Mouse (Mus musculus) MEL (cell line): Measurements from ENCODE around the gene Pip5kl1. TPM values are rescaled to one million over a fixed set of nuclear protein-coding genes. Genes with fewer than 3 reads are reported as not detected.

ENCODE experiments used
- DNase-seq: peaks from one replicate; pipeline ENCODE4 v3.0.0; 2011; ENCODE audit warnings: low read depth, low spot score
- H3K27ac ChIP-seq: 2 replicates; pipeline ENCODE4 v1.5.1; 2012; ENCODE audit warnings: low read depth, mild to moderate bottlenecking, control low read depth, low read length, moderate library complexity; ENCODE audit not compliant: control insufficient read depth
- H3K27me3 ChIP-seq, 2 experiments: fragments of 150-350 bp in 1 of 2; sonication (generic) in 1 of 2; 2 replicates each; pipeline ENCODE4 v1.6.1; 2012; ENCODE audit warnings: low read length in 2 of 2, mild to moderate bottlenecking in 2 of 2, improper control_type of control experiment in 1 of 2, moderate library complexity in 1 of 2; ENCODE audit not compliant: insufficient read depth in 2 of 2, control insufficient read depth in 1 of 2
- H3K36me3 ChIP-seq, 2 experiments: 2 replicates each; pipeline ENCODE4 v1.6.1; 2012 to 2014; ENCODE audit warnings: low read length in 2 of 2, improper control_type of control experiment in 1 of 2, inconsistent platforms in 1 of 2, mild to moderate bottlenecking in 1 of 2; ENCODE audit not compliant: insufficient read depth in 2 of 2, control insufficient read depth in 1 of 2
- H3K4me1 ChIP-seq, 2 experiments: fragments of 150-350 bp in 1 of 2; sonication (generic) in 1 of 2; 2 replicates each; pipeline ENCODE4 v1.6.1; 2012; ENCODE audit warnings: low read length in 2 of 2, improper control_type of control experiment in 1 of 2, mild to moderate bottlenecking in 1 of 2; ENCODE audit not compliant: insufficient read depth in 2 of 2, control insufficient read depth in 1 of 2
- H3K4me3 ChIP-seq, 2 experiments: fragments of 150-350 bp in 1 of 2; sonication (generic) in 1 of 2; 2 replicates each; pipeline ENCODE4 v1.5.1; 2012; ENCODE audit warnings: low read depth in 2 of 2, low read length in 2 of 2, mild to moderate bottlenecking in 2 of 2, moderate library complexity in 2 of 2, control low read depth in 1 of 2, improper control_type of control experiment in 1 of 2; ENCODE audit not compliant: control insufficient read depth in 1 of 2, insufficient read depth in 1 of 2
- H3K79me2 ChIP-seq: 2 replicates; pipeline ENCODE4 v1.6.1; 2012; ENCODE audit warnings: mild to moderate bottlenecking, low read length, moderate library complexity; ENCODE audit not compliant: control insufficient read depth, poor library complexity, insufficient read depth
- H3K9ac ChIP-seq: 2 replicates; pipeline ENCODE4 v1.6.1; 2012; ENCODE audit warnings: low read depth, mild to moderate bottlenecking, control low read depth, low read length, moderate library complexity; ENCODE audit not compliant: control insufficient read depth, poor library complexity, severe bottlenecking
- H3K9me3 ChIP-seq: fragments of 150-350 bp; sonication (generic); replicated peaks from 2 replicates; pipeline ENCODE4 v1.6.1; 2012; ENCODE audit warnings: mild to moderate bottlenecking, low read length, improper control_type of control experiment, moderate library complexity; ENCODE audit not compliant: insufficient read depth
- BHLHE40 ChIP-seq: IDR thresholded peaks from 2 replicates; pipeline ENCODE4 v1.6.1; 2012; ENCODE audit warnings: low read depth, mild to moderate bottlenecking, inconsistent platforms, low read length, improper control_type of control experiment, borderline replicate concordance
- CHD1 ChIP-seq: IDR thresholded peaks from 2 replicates; pipeline ENCODE4 v1.6.1; 2012; ENCODE audit warnings: low read depth, mild to moderate bottlenecking, inconsistent platforms, low read length, improper control_type of control experiment
- CTCF ChIP-seq, 3 experiments: IDR thresholded peaks in 2 of 3; conservative IDR thresholded peaks in 1 of 3; 2 replicates each; pipeline ENCODE4 v1.5.1; 2011 to 2012; ENCODE audit warnings: low read length in 3 of 3, low read depth in 2 of 3, mild to moderate bottlenecking in 2 of 3, improper control_type of control experiment in 1 of 3, inconsistent platforms in 1 of 3, mixed read lengths in 1 of 3, moderate library complexity in 1 of 3; ENCODE audit not compliant: control insufficient read depth in 1 of 3, insufficient read depth in 1 of 3, poor library complexity in 1 of 3, severe bottlenecking in 1 of 3
- E2F4 ChIP-seq: IDR thresholded peaks from 2 replicates; pipeline ENCODE4 v1.6.1; 2011; ENCODE audit warnings: low read depth, low read length, improper control_type of control experiment, borderline replicate concordance
- ETS1 ChIP-seq: IDR thresholded peaks from 2 replicates; pipeline ENCODE4 v1.6.1; 2012; ENCODE audit warnings: low read depth, mild to moderate bottlenecking, inconsistent platforms, low read length, improper control_type of control experiment, moderate library complexity
- JUND ChIP-seq: IDR thresholded peaks from 2 replicates; pipeline ENCODE4 v1.6.1; 2011; ENCODE audit warnings: low read depth, mild to moderate bottlenecking, improper control_type of control experiment, low read length
- MAX ChIP-seq: IDR thresholded peaks from 2 replicates; pipeline ENCODE4 v1.6.1; 2011; ENCODE audit warnings: low read length, improper control_type of control experiment
- MEF2A ChIP-seq: IDR thresholded peaks from 2 replicates; pipeline ENCODE4 v1.6.1; 2014; ENCODE audit warnings: low read depth, mild to moderate bottlenecking, inconsistent platforms, low read length, improper control_type of control experiment; ENCODE audit not compliant: poor library complexity, insufficient replicate concordance, severe bottlenecking; ENCODE audit errors: extremely low read depth
- MYB ChIP-seq: IDR thresholded peaks from 2 replicates; pipeline ENCODE4 v1.6.1; 2011; ENCODE audit warnings: mild to moderate bottlenecking, low read depth, low read length, improper control_type of control experiment
- MYC ChIP-seq: IDR thresholded peaks from 2 replicates; pipeline ENCODE4 v1.6.1; 2011; ENCODE audit warnings: low read depth, mild to moderate bottlenecking, low read length, improper control_type of control experiment, moderate library complexity
- NELFE ChIP-seq: IDR thresholded peaks from 2 replicates; pipeline ENCODE4 v1.6.1; 2011; ENCODE audit warnings: low read depth, low read length, improper control_type of control experiment
- NRF1 ChIP-seq: IDR thresholded peaks from 2 replicates; pipeline ENCODE4 v1.6.1; 2014; ENCODE audit warnings: low read depth, mild to moderate bottlenecking, inconsistent platforms, low read length, improper control_type of control experiment, moderate library complexity; ENCODE audit not compliant: poor library complexity, insufficient read depth, severe bottlenecking
- POLR2AphosphoS2 ChIP-seq: IDR thresholded peaks from 2 replicates; pipeline ENCODE4 v1.6.1; 2011; ENCODE audit warnings: low read length, improper control_type of control experiment
- RAD21 ChIP-seq: IDR thresholded peaks from 2 replicates; pipeline ENCODE4 v1.6.1; 2011; ENCODE audit warnings: mild to moderate bottlenecking, low read depth, low read length, improper control_type of control experiment
- SIN3A ChIP-seq: IDR thresholded peaks from 2 replicates; pipeline ENCODE4 v1.6.1; 2012; ENCODE audit warnings: low read length, improper control_type of control experiment, inconsistent platforms
- SMC3 ChIP-seq: IDR thresholded peaks from 2 replicates; pipeline ENCODE4 v1.6.1; 2011; ENCODE audit warnings: low read depth, low read length, improper control_type of control experiment
- TCF12 ChIP-seq: IDR thresholded peaks from 2 replicates; pipeline ENCODE4 v1.6.1; 2014; ENCODE audit warnings: low read depth, mild to moderate bottlenecking, inconsistent platforms, low read length, improper control_type of control experiment, moderate library complexity
- USF1 ChIP-seq: IDR thresholded peaks from 2 replicates; pipeline ENCODE4 v1.6.1; 2014; ENCODE audit warnings: low read depth, mild to moderate bottlenecking, inconsistent platforms, low read length, improper control_type of control experiment, moderate library complexity
- ZC3H11A ChIP-seq: IDR thresholded peaks from 2 replicates; pipeline ENCODE4 v1.6.1; 2012; ENCODE audit warnings: low read depth, mild to moderate bottlenecking, inconsistent platforms, low read length, improper control_type of control experiment
- ZKSCAN1 ChIP-seq: IDR thresholded peaks from 2 replicates; pipeline ENCODE4 v1.6.1; 2012; ENCODE audit warnings: low read depth, mild to moderate bottlenecking, inconsistent platforms, low read length, improper control_type of control experiment, moderate library complexity
- ZNF384 ChIP-seq: IDR thresholded peaks from 2 replicates; pipeline ENCODE4 v1.6.1; 2012; ENCODE audit warnings: low read depth, mild to moderate bottlenecking, inconsistent platforms, low read length, improper control_type of control experiment
- polyA plus RNA-seq, 2 experiments: library from polyadenylated mRNA; stranded (reverse) in 1 of 2; unstranded in 1 of 2; fragments of >175 nt in 1 of 2; fragments of >200 nt in 1 of 2; gene quantifications; 2 replicates each; pipeline versions ENCODE4 v1.2.1 to v1.2.4; 2012; ENCODE audit warnings: low replicate concordance in 2 of 2, low read depth in 1 of 2; ENCODE audit not compliant: insufficient read length in 2 of 2, insufficient read depth in 1 of 2, missing spikeins in 1 of 2
- total RNA-seq: library from RNA; depleted of rRNA; stranded (reverse); fragments of 300-350 nt; gene quantifications from 2 replicates; pipeline ENCODE4 v1.2.3, GENCODE M21; 2012

The Pip5kl1 gene
- total and polyA plus RNA-seq, 3 experiments = 0.22 to 0.58 TPM; not detected in 1

- H3K9me3 ChIP-seq = no peaks in the 10 kb centered on the region
- peaks cover 2 to 10% of the 10 kb centered on the region in 2 experiments; a peak in 3 of 4 replicates for H3K4me1 ChIP-seq
Measured at GRCm38 (mm10) chr2:32559570-32559969, 15.0 kb upstream of the Pip5kl1 start.

DNA sequence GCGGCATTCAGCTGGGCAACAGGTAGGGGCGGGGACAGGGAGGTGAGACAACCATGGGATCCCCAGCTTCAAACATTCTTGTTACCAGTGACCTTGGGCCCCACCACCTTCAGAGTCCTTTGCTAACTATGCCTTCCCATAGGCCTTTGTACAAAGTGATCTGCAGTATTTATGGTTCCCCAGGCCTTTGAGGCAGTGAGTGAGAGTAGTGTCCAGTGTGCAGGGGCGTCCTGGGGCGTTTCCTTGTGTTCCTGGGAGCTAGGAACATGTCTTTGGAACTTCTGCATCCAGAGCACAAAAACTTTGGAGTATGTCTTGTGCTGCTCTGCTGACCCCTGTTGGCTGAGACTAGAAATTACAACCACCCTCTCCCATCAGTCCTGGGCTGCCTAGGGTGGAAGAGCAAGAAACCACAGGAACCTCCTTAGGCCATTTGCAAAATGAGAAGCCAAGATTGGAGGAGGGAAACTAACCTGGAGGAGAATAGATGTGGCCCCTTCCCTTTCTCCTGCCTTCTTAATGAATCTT is 8.0 kb upstream of the Pip5kl1 start:
- Histone ChIP-seq H3K27ac (no peak overlapping the region), H3K36me3 (peaks cover 0 to 2% of the 10 kb centered on the region in 2 experiments; a peak in 1 of 4 replicates), H3K9me3 (no peaks in the 10 kb centered on the region), H3K79me2 (peaks cover 9% of the 10 kb centered on the region), H3K4me3 (no peak overlapping the region), H3K9ac (no peak overlapping the region), H3K4me1 (peaks cover under 1 to 3% of the 10 kb centered on the region in 2 experiments; a peak in 2 of 4 replicates), H3K27me3 (no peaks in the 10 kb centered on the region)
- TF ChIP-seq ZC3H11A (peak; percentile 94), SMC3 (peak; percentile 89), E2F4 (no peak), CTCF (IDR thresholded peaks at IDR 0.05 in 2 of 3, conservative IDR thresholded peaks at IDR 0.05 in 1 of 3; ENCODE audit: control insufficient read depth in 1 of 3, insufficient read depth in 1 of 3, low read depth in 2 of 3, low read length in 3 of 3, poor library complexity in 1 of 3, severe bottlenecking in 1 of 3) (peak; percentile 77 to 98 (median 94)), RAD21 (peak; percentile 98), POLR2AphosphoS2 (no peak), CHD1 (no peak), NELFE (no peak), USF1 (no peak), TCF12 (no peak), ZKSCAN1 (no peak)
- DNase-seq = peak; percentile 84

More at GRCm38 (mm10) chr2:32559570-32559969, 15.0 kb upstream of the Pip5kl1 start:
- peaks cover 0 to 2% of the 10 kb centered on the region in 2 experiments; a peak in 1 of 4 replicates for H3K36me3 ChIP-seq
- no peak overlapping the region for H3K9ac ChIP-seq
- no peak overlapping the region for H3K27ac ChIP-seq
- H3K79me2 ChIP-seq = no peaks in the 10 kb centered on the region
- DNase-seq = no peak
- no peaks in the 10 kb centered on the region for H3K27me3 ChIP-seq
- no peak overlapping the region for H3K4me3 ChIP-seq
- no peak for TF ChIP-seq MAX
- TF ChIP-seq RAD21 = no peak
- TF ChIP-seq ZKSCAN1 = no peak
- no peak for TF ChIP-seq NELFE
- no peak for TF ChIP-seq USF1
- no peak for TF ChIP-seq MYB
- no peak for TF ChIP-seq ETS1

- no peak for DNase-seq
Measured at GRCm38 (mm10) chr2:32568149-32568548, 6.4 kb upstream of the Pip5kl1 start.

More at GRCm38 (mm10) chr2:32568149-32568548, 6.4 kb upstream of the Pip5kl1 start:
- H3K9ac ChIP-seq = no peak overlapping the region
- no peak overlapping the region for H3K27ac ChIP-seq
- no peak for TF ChIP-seq POLR2AphosphoS2
- no peak for TF ChIP-seq MEF2A
- no peak for TF ChIP-seq ZNF384
- no peak for TF ChIP-seq BHLHE40
- no peak for TF ChIP-seq JUND
- no peak for TF ChIP-seq NRF1
- TF ChIP-seq SIN3A = no peak
- TF ChIP-seq NELFE = no peak
- TF ChIP-seq ETS1 = no peak
- TF ChIP-seq TCF12 = no peak
- TF ChIP-seq MYC = no peak
- TF ChIP-seq, all 39 proteins: peak for 0
- H3K4me3 ChIP-seq = no peak overlapping the region
- H3K79me2 ChIP-seq = peaks cover 15% of the 10 kb centered on the region
- H3K36me3 ChIP-seq = peaks cover 0 to 6% of the 10 kb centered on the region in 2 experiments; a peak in 1 of 4 replicates
- peaks cover 3 to 7% of the 10 kb centered on the region in 2 experiments; a peak in 2 of 4 replicates for H3K4me1 ChIP-seq
- no peaks in the 10 kb centered on the region for H3K27me3 ChIP-seq
- no peaks in the 10 kb centered on the region for H3K9me3 ChIP-seq
